Mouse (Mus musculus) brain, embryonic 14.5 days (tissue): ENCODE measurements at regions not wholly inside any gene's neighbourhood (a gene's known extent, or its start where the extent isn't known, plus 50 kb on each side); places are given as distances from the start of the nearest gene placed in this dataset.

Experiments
- CTCF ChIP-seq: fragments of 200-500 bp; IDR thresholded peaks from 2 replicates; pipeline ENCODE4 v1.5.1; 2012; ENCODE audit warnings: inconsistent platforms, mild to moderate bottlenecking, moderate library complexity, borderline replicate concordance; ENCODE audit not compliant: insufficient read depth, insufficient read length; ENCODE audit errors: extremely low read depth
- POLR2A ChIP-seq: fragments of 200-500 bp; IDR thresholded peaks from 2 replicates; pipeline ENCODE4 v1.6.1; 2012; ENCODE audit warnings: mild to moderate bottlenecking, inconsistent platforms, borderline replicate concordance; ENCODE audit not compliant: poor library complexity, insufficient read depth, insufficient read length, severe bottlenecking; ENCODE audit errors: extremely low read depth

- TF ChIP-seq CTCF = no peak
- no peak for TF ChIP-seq POLR2A
These were observed 163.2 kb upstream of the Sp8 start for GRCm38 (mm10) chr12:118682902-118683301.
